ENCODE assay signal across 8 mouse cellular contexts in the genomic region with DNA sequence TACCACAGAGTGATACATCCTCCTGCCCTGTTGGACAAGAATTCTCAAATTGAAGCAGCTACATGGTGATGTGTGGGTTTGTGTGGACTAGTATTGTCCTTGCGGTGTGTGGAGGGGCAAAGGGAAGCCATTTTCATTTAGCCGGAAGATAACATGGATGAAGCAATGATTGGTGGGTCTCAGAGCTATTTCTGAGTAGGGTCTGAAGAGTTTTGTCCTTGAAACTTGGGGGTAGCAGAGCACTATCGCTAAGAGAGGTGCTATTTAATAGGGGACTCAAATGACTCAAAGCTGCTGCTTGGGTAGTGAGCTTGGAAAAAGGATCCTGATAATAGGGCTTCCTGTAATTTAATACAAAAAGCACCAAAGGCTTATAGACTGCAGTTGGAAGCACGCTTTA. TPM values are rescaled to one million over a fixed set of nuclear protein-coding genes. Genes with fewer than 3 reads are reported as not detected.
DNase-seq lines count a peak whose midpoint lies in the region; ATAC-seq lines count a peak whose summit lies in the region.

No protein-coding gene starts in this region.

- no peaks in the 10 kb centered on the region for H3K9me3 ChIP-seq in erythroblast, embryonic 14.5 days (ENCODE audit: control insufficient read depth, low read length)
- H3K9me3 ChIP-seq in megakaryocyte, embryonic 14.5 days, result no peaks in the 10 kb centered on the region
- H3K9me3 ChIP-seq in liver, embryonic 13.5 days (replicated peaks), result no peaks in the 10 kb centered on the region

- DNase-seq in liver, embryonic 13.5 days, result no peak
- DNase-seq in cerebellum, postnatal 36 days, result no peak
- no peak for DNase-seq in right cerebral cortex, postnatal 36 days (ENCODE audit: low spot score in 2 of 2)

- H3K4me3 ChIP-seq in erythroblast, embryonic 14.5 days (replicated peaks), result peak overlapping the region; percentile 95
- peak overlapping the region; percentile 9 for H3K4me3 ChIP-seq in megakaryocyte, embryonic 14.5 days (replicated peaks)
- H3K4me3 ChIP-seq in liver, embryonic 13.5 days (replicated peaks), result peak overlapping the region; percentile 96

- H3K27me3 ChIP-seq in erythroblast, embryonic 14.5 days (ENCODE audit: control insufficient read depth), result no peaks in the 10 kb centered on the region
- H3K27me3 ChIP-seq in megakaryocyte, embryonic 14.5 days (replicated peaks), result no peaks in the 10 kb centered on the region
- no peaks in the 10 kb centered on the region for H3K27me3 ChIP-seq in liver, embryonic 13.5 days

- H3K9ac ChIP-seq in liver, embryonic 13.5 days, result no peak overlapping the region

- H3K36me3 ChIP-seq in erythroblast, embryonic 14.5 days (ENCODE audit: control insufficient read depth), result peaks cover 2% of the 10 kb centered on the region
- H3K36me3 ChIP-seq in megakaryocyte, embryonic 14.5 days (replicated peaks; ENCODE audit: low read length), result peaks cover 32% of the 10 kb centered on the region
- H3K36me3 ChIP-seq in liver, embryonic 13.5 days, result peaks cover 21% of the 10 kb centered on the region; the same call in 1 of the 2 replicates

- no peak for ATAC-seq in erythroblast, adult 5-6 weeks (replicated peaks; ENCODE audit: low FRiP score, poor library complexity, severe bottlenecking)
- ATAC-seq in megakaryocyte, adult 5-6 weeks (ENCODE audit: poor library complexity, severe bottlenecking), result no peak
- ATAC-seq in liver, embryonic 13.5 days (ENCODE audit: low read depth), result no peak
- ATAC-seq in megakaryocyte-erythroid progenitor cell, adult 5-6 weeks (replicated peaks; ENCODE audit: low FRiP score, low TSS enrichment, poor library complexity, severe bottlenecking), result no peak

- peak overlapping the region; percentile 93 for H3K4me2 ChIP-seq in liver, embryonic 13.5 days

- H3K27ac ChIP-seq in liver, embryonic 13.5 days, result no peak overlapping the region; the same call in 1 of the 2 replicates

- H3K4me1 ChIP-seq in erythroblast, embryonic 14.5 days (ENCODE audit: control insufficient read depth), result peaks cover 38% of the 10 kb centered on the region
- peaks cover 61% of the 10 kb centered on the region for H3K4me1 ChIP-seq in megakaryocyte, embryonic 14.5 days
- H3K4me1 ChIP-seq in liver, embryonic 13.5 days (replicated peaks), result peaks cover 43% of the 10 kb centered on the region

- 86% methylated on average over 4 of the region's 4 CpGs for WGBS in liver, embryonic 13.5 days (ENCODE audit: insufficient replicate concordance)

RNA-seq across cellular contexts. Expression of a gene that starts 0.7 kb away (rescaled TPM):
- polyA plus RNA-seq in erythroblast, embryonic 14.5 days (2012), result 1.4 and 1.9 TPM in 2 replicates
- total RNA-seq in erythroblast, adult 5-6 weeks (2015; ENCODE audit: low replicate concordance), result 5.2 and 7.9 TPM in 2 replicates
- total RNA-seq in erythroblast, adult 5-6 weeks (2017; ENCODE audit: low replicate concordance), result 8.2 and 9.8 TPM in 2 replicates
- polyA plus RNA-seq in megakaryocyte, embryonic 14.5 days (2012; ENCODE audit: insufficient read depth, low replicate concordance), result 43.5 and 51.0 TPM in 2 replicates
- 23.4 and 23.8 TPM in 2 replicates for total RNA-seq in megakaryocyte, adult 5-6 weeks (2015)
- total RNA-seq in megakaryocyte, adult 5-6 weeks (2017), result 36.9 and 39.8 TPM in 2 replicates
- 14.9 and 17.3 TPM in 2 replicates for polyA plus RNA-seq in liver, embryonic 13.5 days (2015; fragmentation: Nextera tagmentation; extraction: Ambion mirVana)
- total RNA-seq in megakaryocyte-erythroid progenitor cell, adult 5-6 weeks (2014; fragmentation: Nextera tagmentation), result 16.1 and 24.1 TPM in 2 replicates
- total RNA-seq in megakaryocyte-erythroid progenitor cell, adult 5-6 weeks (2017), result 17.9 and 20.8 TPM in 2 replicates

RNA-seq across cellular contexts. Expression of a gene that starts 25.0 kb away (rescaled TPM):
- 0.02 and 0.06 TPM in 2 replicates for polyA plus RNA-seq in erythroblast, embryonic 14.5 days (2012)
- total RNA-seq in erythroblast, adult 5-6 weeks (2015; ENCODE audit: low replicate concordance), result 1.9 TPM in 2 replicates
- 2.9 and 3.9 TPM in 2 replicates for total RNA-seq in erythroblast, adult 5-6 weeks (2017; ENCODE audit: low replicate concordance)
- polyA plus RNA-seq in megakaryocyte, embryonic 14.5 days (2012; ENCODE audit: insufficient read depth, low replicate concordance), result 0.38 TPM in 1 of 2 replicates, not detected in the other
- total RNA-seq in megakaryocyte, adult 5-6 weeks (2015), result 5.2 and 6.6 TPM in 2 replicates
- 7.7 and 9.6 TPM in 2 replicates for total RNA-seq in megakaryocyte, adult 5-6 weeks (2017)
- 18.3 and 19.8 TPM in 2 replicates for polyA plus RNA-seq in liver, embryonic 13.5 days (2015; fragmentation: Nextera tagmentation; extraction: Ambion mirVana)
- 10.6 and 20.1 TPM in 2 replicates for total RNA-seq in megakaryocyte-erythroid progenitor cell, adult 5-6 weeks (2014; fragmentation: Nextera tagmentation)
- total RNA-seq in megakaryocyte-erythroid progenitor cell, adult 5-6 weeks (2017), result 9.8 and 21.1 TPM in 2 replicates

RNA-seq across cellular contexts. Expression of a gene that starts 25.2 kb away (rescaled TPM):
- polyA plus RNA-seq in erythroblast, embryonic 14.5 days (2012), result 1.5 and 3.1 TPM in 2 replicates
- total RNA-seq in erythroblast, adult 5-6 weeks (2015; ENCODE audit: low replicate concordance), result 4.2 and 5.9 TPM in 2 replicates
- total RNA-seq in erythroblast, adult 5-6 weeks (2017; ENCODE audit: low replicate concordance), result 3.2 and 4.2 TPM in 2 replicates
- 5.8 and 22.9 TPM in 2 replicates for polyA plus RNA-seq in megakaryocyte, embryonic 14.5 days (2012; ENCODE audit: insufficient read depth, low replicate concordance)
- 13.5 and 15.7 TPM in 2 replicates for total RNA-seq in megakaryocyte, adult 5-6 weeks (2015)
- 13.2 and 21.6 TPM in 2 replicates for total RNA-seq in megakaryocyte, adult 5-6 weeks (2017)
- polyA plus RNA-seq in liver, embryonic 13.5 days (2015; fragmentation: Nextera tagmentation; extraction: Ambion mirVana), result 29.8 and 32.1 TPM in 2 replicates
- 14.2 and 17.8 TPM in 2 replicates for total RNA-seq in megakaryocyte-erythroid progenitor cell, adult 5-6 weeks (2014; fragmentation: Nextera tagmentation)
- 22.6 and 31.7 TPM in 2 replicates for total RNA-seq in megakaryocyte-erythroid progenitor cell, adult 5-6 weeks (2017)

Comparison
In these comparisons a context has a peak if more than half of its experiments do, and no peak if none do; other contexts are left out.
1. H3K4me3 ChIP-seq: peak in every context shown above with its lines; median percentile 96 in liver, embryonic 13.5 days; 95 in erythroblast, embryonic 14.5 days; 9 in megakaryocyte, embryonic 14.5 days.